Mouse (Mus musculus): ENCODE results near the gene Tox3.

DNA sequence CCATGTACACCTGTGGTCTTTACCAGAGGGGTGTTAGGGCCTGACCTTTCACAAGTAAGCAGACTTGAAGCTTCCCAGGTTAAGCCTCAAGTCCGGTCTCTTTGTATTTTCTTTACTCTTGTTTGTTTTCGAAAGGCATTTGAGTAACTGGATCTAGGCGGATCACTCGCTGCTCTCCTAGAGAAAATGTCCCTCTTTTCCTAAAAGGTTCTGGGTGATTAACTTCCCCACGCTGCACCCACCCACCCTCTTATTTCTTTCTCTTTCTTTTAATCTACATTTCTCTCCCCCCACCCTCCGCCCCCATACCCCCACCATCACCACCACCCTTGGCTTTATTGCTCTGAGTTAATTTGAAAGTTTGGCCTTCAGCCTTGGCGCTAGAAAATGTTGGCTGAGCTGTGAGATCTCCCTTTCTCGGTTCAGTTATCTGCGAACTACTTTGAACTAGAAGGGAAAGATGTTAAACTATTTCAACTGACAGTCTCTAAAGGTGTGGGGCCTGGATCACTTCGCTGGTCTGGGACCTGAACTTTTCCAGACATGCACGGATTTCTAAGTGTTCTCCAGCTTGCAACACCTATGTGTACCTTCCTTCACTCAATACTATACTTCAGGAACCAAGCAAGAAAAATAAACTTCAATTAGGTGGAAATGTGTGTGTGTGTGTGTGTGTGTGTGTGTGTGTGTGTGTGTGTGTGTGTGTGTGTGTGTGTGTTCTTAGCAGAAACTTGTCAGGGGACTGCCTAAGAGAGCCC, 962 bp upstream of the Tox3 start:
- no peak for TF ChIP-seq CTCF (IDR thresholded peaks at IDR 0.05; ENCODE audit: control insufficient read depth, insufficient read depth, low read length)
- no peak for TF ChIP-seq POLR2A (IDR thresholded peaks at IDR 0.05; ENCODE audit: borderline replicate concordance, control insufficient read depth, low read depth, low read length)

Data from bone marrow, adult 2 months (tissue).